Mouse (Mus musculus) neutrophil, adult 5-6 weeks (primary cell): Measurements from ENCODE around the gene Zbtb17. TPM values are rescaled to one million over a fixed set of nuclear protein-coding genes. Genes with fewer than 3 reads are reported as not detected.

ENCODE experiments used
- ATAC-seq: fragments of 151-379, 151-347 bp; 2 replicates; pipeline ENCODE4 v1.8.0; 2017; ENCODE audit warnings: mild to moderate bottlenecking, moderate TSS enrichment; ENCODE audit not compliant: insufficient number of reproducible peaks, poor library complexity, low FRiP score, severe bottlenecking; ENCODE audit errors: extremely low read depth
- total RNA-seq: library from RNA; stranded (forward); fragments of 200-1000 nt; gene quantifications from 2 replicates; pipeline ENCODE4 v1.2.3, GENCODE M21; 2017

Zbtb17 gene
- total RNA-seq, 1 experiment from 2014 or later, result 32.0 TPM

DNA sequence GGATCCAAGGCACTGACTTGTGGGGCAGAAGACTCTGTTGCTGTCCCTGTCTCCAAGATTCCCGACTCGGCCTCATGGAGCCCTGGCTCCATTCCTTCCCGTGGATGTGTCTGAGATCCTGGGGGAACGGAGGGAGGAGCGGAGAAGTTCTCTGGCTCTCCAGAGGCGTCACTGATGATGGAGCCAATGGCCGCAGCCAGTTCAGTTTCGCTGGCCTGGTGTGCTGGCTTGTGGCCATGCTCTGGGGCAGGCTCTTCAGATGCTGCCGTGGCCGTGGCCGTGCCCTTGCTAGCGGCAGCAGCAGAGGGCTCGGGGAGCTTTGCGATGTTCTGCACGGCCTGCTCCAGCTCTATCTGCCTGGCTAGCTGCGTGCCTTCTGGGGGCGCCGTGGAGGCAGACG lies 30.0 kb downstream of the Zbtb17 start:
- no peak for ATAC-seq

DNA sequence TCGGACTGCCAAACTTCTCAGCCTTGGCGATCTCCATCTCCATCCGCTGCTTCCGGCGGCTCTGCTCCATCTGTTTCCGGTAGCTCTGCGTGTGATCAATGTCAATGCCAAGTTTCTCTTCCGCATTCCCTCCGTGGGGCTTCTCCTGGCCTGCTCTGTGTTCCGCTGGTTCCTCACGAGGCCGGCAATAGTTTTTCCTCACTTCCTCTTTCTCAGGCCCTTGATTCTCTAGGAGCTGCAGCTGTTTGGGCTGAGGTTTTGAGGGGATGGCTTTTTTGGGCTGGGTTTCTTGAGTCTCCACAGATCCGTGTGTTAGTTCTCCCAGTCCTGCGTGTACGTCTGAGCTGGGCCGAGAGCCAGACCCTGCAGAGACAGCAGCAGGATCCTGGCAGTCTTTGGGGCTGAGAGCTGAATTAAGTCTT lies 33.2 kb downstream of the Zbtb17 start:
- ATAC-seq, result peak; percentile 87

DNA sequence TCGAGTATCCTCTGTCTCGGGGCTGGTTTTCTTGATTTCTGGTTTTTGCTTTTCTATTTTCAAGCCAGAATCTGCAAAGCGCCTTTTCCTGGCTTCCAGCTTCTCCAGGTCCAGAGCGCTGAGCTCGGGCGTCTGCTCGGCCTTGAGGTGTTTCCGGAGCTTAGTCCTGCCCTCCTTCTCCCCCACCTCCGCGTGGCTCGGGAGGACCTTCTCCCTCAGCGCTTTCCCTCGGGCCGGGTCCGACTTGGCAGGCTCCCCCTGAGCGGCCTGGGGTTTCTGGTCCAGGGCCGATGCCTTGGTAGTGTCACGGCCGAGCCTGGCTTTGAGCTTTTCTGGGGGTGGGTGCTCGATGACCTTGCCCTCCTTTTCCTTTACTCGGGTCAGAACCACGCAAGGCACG lies 33.8 kb downstream of the Zbtb17 start:
- ATAC-seq, result no peak

DNA sequence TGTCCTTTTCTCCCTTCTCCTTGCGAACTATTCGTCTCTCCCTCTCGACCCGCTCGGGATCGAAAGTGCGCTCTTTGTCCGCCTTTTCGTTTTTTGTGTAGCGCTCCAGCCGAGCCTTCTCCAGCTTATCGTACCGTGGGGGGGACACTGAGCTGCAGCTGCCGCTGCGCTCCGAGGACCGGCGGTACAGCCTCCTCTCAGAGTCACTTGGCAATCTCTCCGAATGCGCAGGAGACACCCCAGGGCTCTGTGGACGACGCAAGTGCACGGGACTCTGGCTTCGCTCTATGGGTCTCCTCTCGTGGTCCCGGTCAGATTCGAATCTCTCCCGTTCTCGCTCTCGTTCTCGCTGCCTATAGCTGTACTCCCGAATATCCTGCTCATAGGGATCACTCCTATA lies 34.3 kb downstream of the Zbtb17 start:
- no peak for ATAC-seq

DNA sequence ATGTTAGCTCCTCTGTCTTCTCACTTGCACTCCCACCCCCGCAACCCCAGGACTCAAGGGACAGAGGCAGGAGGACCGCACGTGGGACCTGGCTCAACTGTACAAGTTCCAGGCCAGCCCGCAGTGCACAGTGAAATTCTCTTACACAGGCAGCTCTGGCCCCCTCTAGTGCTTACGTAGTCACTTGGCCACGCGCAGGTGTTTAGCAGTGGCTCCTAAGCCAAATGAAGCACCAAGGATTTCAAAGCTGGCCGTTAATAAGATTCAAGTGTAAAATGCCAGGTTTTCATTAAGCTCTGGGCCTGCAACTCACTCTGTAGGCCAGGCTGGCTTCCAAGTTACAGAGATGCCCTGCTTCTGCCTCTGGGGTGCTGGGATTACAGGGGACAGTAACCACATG lies 35.0 kb downstream of the Zbtb17 start:
- no peak for ATAC-seq

DNA sequence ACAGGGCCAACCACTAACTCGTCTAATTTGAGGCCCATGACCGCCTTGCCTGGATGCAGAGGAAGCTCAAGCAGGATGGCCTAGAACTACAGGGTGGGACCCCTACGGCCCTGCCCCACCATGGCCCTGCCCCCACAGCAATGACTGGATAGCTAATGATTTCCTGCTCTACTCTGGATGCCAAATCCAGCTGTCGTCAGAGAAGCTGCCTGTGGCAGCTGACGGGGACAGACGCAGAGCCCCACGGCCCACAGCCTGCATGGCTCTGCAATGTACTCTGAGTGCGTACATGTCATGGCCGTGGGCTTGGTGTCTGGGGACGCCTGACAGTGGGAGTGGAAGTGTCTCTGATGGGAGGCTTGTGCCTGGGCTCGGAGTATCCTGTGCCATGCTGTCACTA lies 39.6 kb downstream of the Zbtb17 start:
- ATAC-seq, result no peak

DNA sequence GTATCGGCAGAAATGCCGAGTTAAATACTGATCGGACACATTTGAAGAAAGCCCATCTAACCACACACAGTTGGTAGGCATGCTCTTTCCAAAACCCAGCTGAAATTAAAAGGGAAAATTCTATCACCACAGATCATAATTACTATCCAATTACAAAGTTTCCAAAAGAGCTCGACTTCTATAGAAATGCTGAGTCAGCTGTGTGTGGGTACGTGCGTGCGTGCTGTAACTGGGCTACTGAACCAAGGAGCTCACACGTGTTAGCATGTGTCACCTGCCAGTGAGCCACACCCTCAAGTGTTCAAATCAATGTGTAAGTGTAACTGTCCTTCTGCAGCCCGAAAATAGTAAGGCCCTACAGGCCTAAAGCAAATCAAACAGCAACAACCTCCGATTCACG lies 43.1 kb downstream of the Zbtb17 start:
- ATAC-seq, result no peak

DNA sequence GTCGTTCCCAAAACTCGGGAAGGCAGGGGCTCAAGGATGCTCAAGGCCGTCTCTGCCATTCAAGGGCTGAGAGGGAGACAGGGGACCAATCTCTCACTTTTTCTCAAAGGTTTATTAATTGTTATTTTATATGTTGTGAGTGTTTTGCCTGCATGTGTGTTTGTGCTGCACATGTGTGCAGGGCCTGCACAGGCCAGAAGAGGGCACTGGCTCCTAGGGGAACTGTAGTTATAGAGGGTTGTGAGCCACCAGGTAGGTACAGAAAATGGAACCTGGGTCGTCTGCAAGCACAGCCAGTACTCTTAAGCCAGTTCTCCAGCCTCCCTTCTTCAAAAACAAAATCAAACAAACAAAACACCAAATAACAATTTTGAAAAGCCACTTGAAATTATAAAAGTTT lies 44.2 kb downstream of the Zbtb17 start:
- ATAC-seq, result 0 out of 2 replicates have a peak, but pooled peaks have one; percentile 61

DNA sequence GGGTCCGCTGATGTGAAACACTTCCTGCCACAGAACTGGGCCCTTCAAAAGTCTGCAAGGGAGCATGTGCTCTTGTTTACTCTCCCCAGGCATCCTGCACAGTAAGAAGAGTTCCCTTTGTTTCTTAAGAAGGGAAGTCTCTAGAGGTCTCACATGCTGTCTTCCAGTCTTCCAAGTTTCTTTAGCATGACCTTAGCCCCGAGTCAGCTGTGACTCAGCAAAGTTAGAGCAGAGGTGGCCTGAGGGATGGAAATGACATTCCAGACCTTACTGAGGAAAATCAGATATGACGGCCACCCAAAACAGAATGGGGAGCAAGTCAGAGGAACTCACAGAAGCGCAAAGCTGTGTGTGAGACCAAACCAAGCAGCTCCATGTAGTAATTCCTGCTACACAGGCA lies 56.2 kb downstream of the Zbtb17 start:
- ATAC-seq, result no peak

DNA sequence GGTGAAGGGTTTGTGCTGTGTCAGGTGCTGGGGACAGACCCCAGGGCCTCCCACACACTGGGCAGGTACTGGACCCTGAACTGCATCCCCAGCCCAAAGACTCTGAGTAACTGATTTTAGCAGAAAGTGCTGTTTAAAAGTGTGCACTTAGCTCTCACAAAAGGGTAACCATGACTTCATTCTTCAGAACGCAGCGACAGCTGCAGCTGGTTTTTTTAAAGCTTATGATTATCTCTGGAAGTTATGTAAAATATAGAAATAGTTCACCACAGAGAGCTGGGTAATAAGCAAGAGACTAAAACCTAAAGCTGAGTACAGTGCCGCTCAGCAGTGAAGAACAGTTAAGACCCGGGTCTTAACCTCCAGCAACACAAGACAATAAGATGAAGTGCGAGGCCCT lies 56.6 kb downstream of the Zbtb17 start:
- no peak for ATAC-seq

DNA sequence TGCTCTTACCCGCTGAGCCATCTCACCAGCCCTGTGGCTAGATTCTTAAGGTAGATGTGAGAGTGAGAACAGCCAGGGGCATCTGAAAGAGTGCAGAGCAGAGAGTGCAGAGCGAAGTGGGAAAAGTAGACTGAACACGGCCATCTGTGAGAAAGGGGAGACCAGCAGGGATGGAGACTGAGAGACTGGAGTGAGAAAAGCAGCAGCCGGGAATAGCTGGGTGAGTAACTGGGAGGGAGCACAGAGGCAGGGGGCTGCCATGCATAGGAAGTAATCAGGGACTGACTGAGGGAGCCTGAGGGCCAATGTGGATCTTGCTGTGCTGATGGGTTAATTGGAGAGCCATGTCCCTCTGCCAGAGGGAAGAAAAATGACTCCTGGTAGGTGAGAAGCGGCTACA lies 58.3 kb downstream of the Zbtb17 start:
- no peak for ATAC-seq

DNA sequence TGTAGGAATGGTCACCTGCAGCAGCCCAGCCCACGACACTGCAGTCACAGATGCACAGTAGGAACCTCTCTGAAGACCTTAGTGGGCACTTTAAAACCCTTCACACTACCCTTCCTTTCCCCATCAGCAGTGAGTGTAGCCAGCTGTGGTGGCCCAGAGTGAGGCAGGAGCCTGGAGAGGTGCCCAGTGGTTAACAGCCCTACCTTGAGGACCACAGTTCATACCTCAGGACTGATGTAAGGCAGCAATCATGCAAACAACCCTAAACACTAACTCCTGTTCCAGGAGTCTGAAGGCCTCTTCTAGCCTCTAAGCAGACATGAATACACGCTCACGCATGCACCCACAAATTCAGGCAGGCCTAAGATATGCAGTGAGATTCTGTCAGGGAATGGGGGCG lies 60.0 kb downstream of the Zbtb17 start:
- ATAC-seq, result no peak

DNA sequence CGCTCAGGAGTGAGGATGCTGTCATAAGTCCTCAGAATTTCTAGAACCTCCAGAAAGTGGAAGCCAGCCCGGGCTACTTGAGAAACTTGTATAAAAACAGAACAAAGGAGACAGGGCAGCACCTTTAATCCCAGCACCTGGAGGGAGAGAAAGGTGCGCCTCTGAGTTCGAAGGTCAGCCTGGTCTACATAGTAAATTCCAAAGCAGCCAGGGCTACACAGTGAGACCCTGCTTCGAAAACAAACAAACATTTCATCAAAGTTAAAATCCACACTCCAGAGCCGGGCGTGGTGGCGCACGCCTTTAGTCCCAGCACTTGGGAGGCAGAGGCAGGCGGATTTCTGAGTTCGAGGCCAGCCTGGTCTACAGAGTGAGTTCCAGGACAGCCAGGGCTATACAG lies 61.4 kb downstream of the Zbtb17 start:
- ATAC-seq, result no peak

DNA sequence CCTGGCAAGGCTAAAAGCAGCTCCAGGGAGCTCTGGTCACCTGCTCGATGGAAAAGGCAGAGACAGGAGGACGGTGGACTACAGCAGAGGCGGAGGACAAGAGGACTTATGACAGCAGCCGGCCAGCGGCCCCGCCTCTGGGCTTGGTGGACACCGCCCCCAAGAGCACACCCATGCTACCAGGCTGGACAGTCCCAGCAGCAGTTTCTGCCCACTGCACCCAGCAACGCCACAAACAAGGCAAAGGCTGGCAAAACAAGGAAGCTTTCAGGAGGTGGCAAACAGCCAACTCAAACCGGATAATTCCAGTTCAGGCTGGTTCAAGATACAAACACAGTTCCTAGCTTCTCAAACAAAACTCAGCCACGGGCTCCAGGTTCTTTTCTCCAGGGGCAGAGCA lies 61.9 kb downstream of the Zbtb17 start:
- ATAC-seq, result peak; percentile 94

DNA sequence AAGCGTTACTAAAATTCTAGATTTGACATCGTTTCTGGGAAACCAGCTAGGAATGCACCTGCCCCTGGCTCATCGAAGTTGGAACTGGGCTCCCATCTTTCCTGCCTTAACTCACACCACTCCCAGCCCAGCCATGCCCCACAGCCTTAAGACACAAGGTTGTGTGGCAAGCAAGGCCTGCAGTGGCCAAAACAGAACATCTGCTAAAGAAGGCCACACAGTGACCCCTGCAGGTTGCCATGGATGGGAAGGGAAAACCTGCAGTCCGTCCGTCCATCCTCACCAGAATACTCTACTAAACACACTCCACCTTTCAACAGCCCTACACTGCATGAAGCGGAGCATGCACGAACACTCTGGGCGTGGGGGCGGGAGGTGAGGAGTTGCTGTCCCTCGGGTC lies 62.4 kb downstream of the Zbtb17 start:
- no peak; the same call in 1 of the 2 replicates for ATAC-seq

DNA sequence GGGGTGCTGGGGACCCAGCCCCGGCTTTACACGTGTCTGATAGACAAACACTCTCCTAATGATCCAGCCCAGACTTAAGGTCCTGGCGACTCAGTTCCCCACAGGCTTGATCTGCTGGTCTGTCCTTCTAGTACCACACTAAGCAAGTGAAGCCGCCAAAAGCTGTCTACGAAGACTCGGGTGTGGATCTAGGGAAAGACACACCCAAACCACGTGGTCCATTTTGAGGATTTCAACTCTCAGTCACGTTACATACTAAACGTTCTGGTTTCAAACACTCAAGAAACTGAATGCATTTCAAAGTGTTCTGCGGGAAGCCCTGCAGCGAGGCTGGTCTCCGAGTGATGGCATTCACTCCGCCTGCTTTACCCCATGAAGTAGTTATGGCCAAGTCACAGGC lies 66.0 kb downstream of the Zbtb17 start:
- ATAC-seq, result no peak

DNA sequence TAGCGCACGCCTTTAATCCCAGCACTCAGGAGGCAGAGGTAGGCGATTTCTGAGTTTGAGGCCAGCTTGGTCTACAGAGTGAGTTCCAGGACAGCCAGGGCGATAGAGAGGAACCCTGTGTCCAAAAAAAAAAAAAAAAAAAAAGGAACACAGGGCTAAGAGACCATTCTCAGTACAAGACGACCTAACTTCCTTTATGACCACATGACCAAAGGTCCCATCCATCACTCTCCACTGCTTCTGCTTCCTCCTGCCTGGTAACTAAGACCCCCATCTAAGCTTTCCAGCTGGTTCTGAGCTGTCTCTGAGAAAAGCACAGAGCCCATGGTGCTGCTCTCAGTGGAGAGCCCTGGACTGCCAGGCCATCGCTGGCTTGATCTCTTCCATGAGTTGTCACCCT lies 67.7 kb downstream of the Zbtb17 start:
- ATAC-seq, result peak; percentile 53

DNA sequence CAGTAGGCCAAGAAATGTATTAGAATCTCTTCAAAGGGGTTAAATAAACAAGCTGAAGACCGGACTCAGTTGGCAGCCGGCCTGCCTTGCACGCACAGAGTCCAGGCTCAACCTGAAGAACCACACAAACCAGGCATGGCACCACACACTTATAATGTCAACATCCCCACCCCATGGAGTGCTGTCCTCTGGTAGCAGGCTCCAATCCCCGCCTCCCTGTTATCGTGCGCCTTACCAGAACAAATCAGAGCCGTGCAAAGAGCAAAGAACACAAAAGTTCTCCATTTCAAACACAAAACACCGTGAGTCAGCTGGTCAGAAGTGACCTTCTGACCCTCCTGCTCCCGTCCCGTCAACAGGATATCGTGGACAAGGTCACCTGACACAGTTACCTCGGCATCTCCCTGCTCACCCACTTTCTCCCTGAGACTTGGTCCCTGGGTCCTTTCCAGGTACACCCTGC lies 69.8 kb downstream of the Zbtb17 start:
- no peak for ATAC-seq
